Mouse (Mus musculus) midbrain, embryonic 11.5 days (tissue): ENCODE measurements around the gene Gm8922. TPM values are rescaled to one million over a fixed set of nuclear protein-coding genes. Genes with fewer than 3 reads are reported as not detected.
"Not testable (repeated sequence)": the region's sequence is repeated elsewhere in the genome, so short reads cannot be mapped to it uniquely, and the experiment has no call there.

Experiments
- ATAC-seq: fragments of 200-750 bp; cut with Nextera tagmentation; 2 replicates; pipeline ENCODE4 v1.8.0; 2017; ENCODE audit warnings: moderate TSS enrichment, moderate library complexity; ENCODE audit not compliant: low FRiP score
- DNase-seq: peaks from one replicate; pipeline ENCODE4 v3.0.0; 2015; ENCODE audit warnings: low spot score; ENCODE audit errors: missing footprints
- H3K27ac ChIP-seq: fragments of 300-500 bp; sonication (generic); 2 replicates; pipeline ENCODE4 v1.5.1; 2014; ENCODE audit warnings: low read depth, low read length
- H3K27me3 ChIP-seq: fragments of 300-500 bp; sonication (generic); 2 replicates; pipeline ENCODE4 v1.6.1; 2014; ENCODE audit warnings: mild to moderate bottlenecking, low read length, moderate library complexity, mixed read lengths; ENCODE audit not compliant: control insufficient read depth, insufficient read depth
- H3K36me3 ChIP-seq: fragments of 300-500 bp; sonication (generic); 2 replicates; pipeline ENCODE4 v1.6.1; 2014; ENCODE audit warnings: mild to moderate bottlenecking, low read length, moderate library complexity, mixed read lengths; ENCODE audit not compliant: control insufficient read depth, insufficient read depth
- H3K4me1 ChIP-seq: fragments of 300-500 bp; sonication (generic); 2 replicates; pipeline ENCODE4 v1.6.1; 2014; ENCODE audit warnings: low read length; ENCODE audit not compliant: control insufficient read depth, insufficient read depth
- H3K4me2 ChIP-seq: fragments of 300-500 bp; sonication (generic); 2 replicates; pipeline ENCODE4 v1.6.1; 2014; ENCODE audit warnings: mild to moderate bottlenecking, moderate library complexity
- H3K4me3 ChIP-seq: fragments of 300-500 bp; sonication (generic); 2 replicates; pipeline ENCODE4 v1.5.1; 2014; ENCODE audit warnings: low read depth, low read length
- H3K9ac ChIP-seq: fragments of 300-500 bp; sonication (generic); 2 replicates; pipeline ENCODE4 v1.6.1; 2014; ENCODE audit warnings: low read length
- H3K9me3 ChIP-seq: fragments of 300-500 bp; sonication (generic); 2 replicates; pipeline ENCODE4 v1.6.1; 2016; ENCODE audit warnings: low read length; ENCODE audit not compliant: control insufficient read depth
- WGBS: fragments of 180-500 bp; shearing (Covaris S2); extraction: QIAGEN DNeasy Blood & Tissue Kit; methylation state at CpG from one replicate; pipeline ENCODE4 v1.1.7; 2014; 5-methylcytosine and 5-hydroxymethylcytosine counted together
- polyA plus RNA-seq: library from polyadenylated mRNA; unstranded; fragments of >200 nt; fragmentation: Nextera tagmentation; extraction: Ambion mirVana; gene quantifications from 2 replicates; pipeline ENCODE4 v1.2.1, GENCODE M21; 2014

Gm8922 gene
- polyA plus RNA-seq = not detected in 2 replicates

DNA sequence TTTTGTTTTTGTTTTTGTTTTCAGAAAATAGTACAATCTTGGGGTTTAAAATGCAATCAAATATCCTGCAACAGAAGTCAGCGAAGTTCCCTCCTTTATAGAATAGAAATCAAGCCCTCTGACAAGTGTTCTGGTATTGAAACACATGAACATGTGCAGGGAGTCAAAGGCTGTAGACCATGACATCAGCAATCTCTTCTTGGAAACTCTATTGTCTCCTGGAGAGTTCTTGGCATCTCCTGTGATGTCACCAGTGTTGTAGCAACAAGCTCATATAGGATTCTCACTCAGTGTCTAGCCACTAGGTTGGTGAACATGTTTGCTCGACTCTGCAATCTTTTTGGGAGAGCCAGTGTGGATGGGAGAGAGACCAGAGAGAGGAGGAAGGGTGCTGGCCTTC lies at the start of gene Gm8922:
Gene Gm8922, plus strand, starts transcription at position 301 of the 400 bp plus-strand sequence.
- H3K9ac ChIP-seq, H3K9me3 ChIP-seq, H3K27ac ChIP-seq, H3K36me3 ChIP-seq, H3K4me2 ChIP-seq, ATAC-seq, H3K27me3 ChIP-seq, DNase-seq, H3K4me3 ChIP-seq, H3K4me1 ChIP-seq: not testable (repeated sequence)
- no CpG with 5 or more reads among the region's 2 CpGs for WGBS

Other genes with a start within 250 kb of the Gm8922 start
- gene Gm8906, start 179.3 kb upstream of the Gm8922 start, polyA plus RNA-seq = not detected in 2 replicates
- gene Gm6460, start 87.0 kb upstream of the Gm8922 start, polyA plus RNA-seq = not detected in 2 replicates
- not detected in 2 replicates for gene Gm8926, start 88.6 kb downstream of the Gm8922 start, polyA plus RNA-seq
- not detected in 2 replicates for gene Gm6465, start 163.6 kb downstream of the Gm8922 start, polyA plus RNA-seq
- not detected in 2 replicates for gene 4933402N22Rik, start 236.1 kb downstream of the Gm8922 start, polyA plus RNA-seq